Mouse (Mus musculus): ENCODE measurements around the gene Limk2. TPM values are rescaled to one million over a fixed set of nuclear protein-coding genes. Genes with fewer than 3 reads are reported as not detected.
A peak's percentile ranks its signal among the peaks of the same experiment; 100 is the strongest.

Limk2 gene
- polyA plus RNA-seq, 1 experiment from 2014 or later, result 69.3 TPM

GRCm38 (mm10) chr11:3392526-3392925 lies 16.5 kb downstream of the Limk2 start:
- 45% methylated on average over 8 of the region's 8 CpGs for WGBS
- Histone ChIP-seq H3K9ac (ENCODE audit: low read length) (no peak overlapping the region; the same call in 1 of the 2 replicates), H3K4me3 (ENCODE audit: low read depth, low read length) (no peak overlapping the region), H3K27ac (replicated peaks) (peak overlapping the region; percentile 71), H3K4me2 (replicated peaks; ENCODE audit: low read depth) (no peak overlapping the region), H3K9me3 (ENCODE audit: control insufficient read depth, low read length) (no peaks in the 10 kb centered on the region), H3K36me3 (ENCODE audit: control insufficient read depth, insufficient read depth, low read length) (no peaks in the 10 kb centered on the region; the same call in 1 of the 2 replicates), H3K27me3 (ENCODE audit: control insufficient read depth, insufficient read depth, low read length) (no peaks in the 10 kb centered on the region), H3K4me1 (replicated peaks; ENCODE audit: control insufficient read depth, insufficient read depth) (no peaks in the 10 kb centered on the region)
- peak; percentile 8; the same call in 1 of the 2 replicates for TF ChIP-seq CTCF (IDR thresholded peaks at IDR 0.05; ENCODE audit: low read depth)
- no peak for TF ChIP-seq EP300 (optimal IDR thresholded peaks at IDR 0.05)
- ATAC-seq (ENCODE audit: low FRiP score, low TSS enrichment) (peak; percentile 77), DNase-seq (ENCODE audit: low spot score) (peak; percentile 77)

DNA sequence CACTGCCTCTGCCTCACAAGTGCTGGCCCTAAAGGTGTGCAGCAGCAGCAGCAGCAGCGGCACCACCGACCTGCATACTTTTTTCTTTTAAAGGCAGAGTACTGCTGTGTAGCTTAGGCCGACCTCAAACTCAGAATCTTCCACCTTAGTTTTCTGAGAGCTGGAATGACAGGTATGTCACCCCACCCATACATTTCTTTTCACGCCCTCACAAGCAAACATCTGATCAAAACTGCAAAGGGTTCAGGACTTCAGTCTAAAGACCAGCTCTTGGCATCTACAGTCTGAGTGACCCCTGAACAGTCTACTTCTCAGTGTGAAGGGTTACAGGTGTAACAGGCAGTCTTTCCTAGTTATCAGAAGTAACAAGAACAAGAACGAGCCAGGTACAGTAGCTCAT lies 18.2 kb downstream of the Limk2 start:
- Histone ChIP-seq H3K4me2 (replicated peaks; ENCODE audit: low read depth) (no peak overlapping the region), H3K4me1 (replicated peaks; ENCODE audit: control insufficient read depth, insufficient read depth) (no peaks in the 10 kb centered on the region), H3K9me3 (ENCODE audit: control insufficient read depth, low read length) (no peaks in the 10 kb centered on the region), H3K4me3 (ENCODE audit: low read depth, low read length) (no peak overlapping the region), H3K36me3 (ENCODE audit: control insufficient read depth, insufficient read depth, low read length) (no peaks in the 10 kb centered on the region; the same call in 1 of the 2 replicates), H3K27ac (replicated peaks) (peak overlapping the region; percentile 65), H3K9ac (ENCODE audit: low read length) (no peak overlapping the region), H3K27me3 (ENCODE audit: control insufficient read depth, insufficient read depth, low read length) (no peaks in the 10 kb centered on the region)
- no peak for TF ChIP-seq CTCF (IDR thresholded peaks at IDR 0.05; ENCODE audit: low read depth)
- no peak for TF ChIP-seq EP300 (optimal IDR thresholded peaks at IDR 0.05)
- ATAC-seq (ENCODE audit: low FRiP score, low TSS enrichment) (peak; percentile 11; the same call in 1 of the 2 replicates), DNase-seq (ENCODE audit: low spot score) (peak; percentile 26)
- WGBS, result 56% methylated on average over 5 of the region's 5 CpGs

DNA sequence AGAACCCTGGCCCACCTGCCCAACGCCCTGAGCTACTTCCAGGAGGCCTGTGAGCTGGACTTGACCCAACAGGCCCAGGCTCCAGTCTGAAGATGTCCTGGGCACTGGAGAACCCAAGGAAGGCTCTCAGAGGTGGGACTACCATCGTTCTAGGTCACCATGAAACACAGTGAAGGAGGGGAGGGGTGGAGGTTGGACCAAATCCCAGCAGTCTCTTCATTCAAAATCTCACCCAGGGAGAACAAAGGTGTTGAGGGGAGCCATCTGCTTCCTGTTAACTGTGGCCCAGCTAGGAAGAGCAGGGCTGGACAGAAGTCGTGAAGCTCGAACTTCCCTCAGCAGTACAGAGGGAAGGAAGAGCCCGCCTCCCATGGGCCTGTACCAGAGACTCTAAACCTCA lies 19.0 kb downstream of the Limk2 start:
- Histone ChIP-seq H3K9me3 (ENCODE audit: control insufficient read depth, low read length) (no peaks in the 10 kb centered on the region), H3K4me3 (ENCODE audit: low read depth, low read length) (no peak overlapping the region), H3K4me1 (replicated peaks; ENCODE audit: control insufficient read depth, insufficient read depth) (no peaks in the 10 kb centered on the region), H3K4me2 (replicated peaks; ENCODE audit: low read depth) (no peak overlapping the region), H3K27me3 (ENCODE audit: control insufficient read depth, insufficient read depth, low read length) (no peaks in the 10 kb centered on the region), H3K36me3 (ENCODE audit: control insufficient read depth, insufficient read depth, low read length) (no peaks in the 10 kb centered on the region), H3K27ac (replicated peaks) (peak overlapping the region; percentile 65), H3K9ac (ENCODE audit: low read length) (no peak overlapping the region)
- ATAC-seq (ENCODE audit: low FRiP score, low TSS enrichment) (no peak), DNase-seq (ENCODE audit: low spot score) (no peak)
- TF ChIP-seq EP300 (optimal IDR thresholded peaks at IDR 0.05) (no peak), CTCF (IDR thresholded peaks at IDR 0.05; ENCODE audit: low read depth) (no peak)
- WGBS, result 68% methylated on average over 5 of the region's 5 CpGs

DNA sequence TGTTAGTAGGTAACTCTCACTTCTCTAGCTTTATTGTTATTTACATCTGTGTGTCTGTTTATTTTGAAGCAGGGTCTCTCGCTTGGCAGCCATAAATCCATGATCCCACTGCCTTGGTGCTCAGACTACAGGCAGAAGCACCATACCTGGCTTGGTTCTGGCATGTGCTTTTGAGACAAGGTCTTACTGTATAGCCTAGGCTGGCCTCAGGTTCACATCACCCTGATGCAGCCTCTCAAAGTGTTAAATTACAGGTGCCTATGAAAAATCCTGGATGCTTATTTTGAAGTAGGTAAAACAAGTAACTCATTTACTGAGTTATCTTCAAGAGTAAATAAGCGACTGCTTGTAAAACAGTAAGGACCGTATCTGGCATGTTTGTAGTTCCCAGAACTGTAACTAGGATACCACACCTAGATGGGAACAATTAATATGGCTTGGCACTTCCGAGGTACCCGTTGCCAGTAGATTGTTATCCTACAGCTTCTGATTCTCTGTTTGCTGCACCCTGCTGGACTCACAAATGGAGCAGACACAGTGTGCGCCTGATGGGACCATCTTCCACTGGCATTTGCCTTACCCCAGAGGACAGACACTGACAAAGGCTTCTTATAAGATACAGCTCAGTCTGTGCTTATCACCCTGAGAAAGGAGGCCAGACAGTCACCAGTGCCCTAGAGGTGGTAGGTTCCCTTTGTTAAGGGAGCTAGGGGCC lies 21.4 kb downstream of the Limk2 start:
- no peak overlapping the region for H3K4me3 ChIP-seq (ENCODE audit: low read depth, low read length)
- ATAC-seq (ENCODE audit: low FRiP score, low TSS enrichment) (peak; percentile 73), DNase-seq (ENCODE audit: low spot score) (peak; percentile 53)
- no peaks in the 10 kb centered on the region for H3K27me3 ChIP-seq (ENCODE audit: control insufficient read depth, insufficient read depth, low read length)
- H3K9me3 ChIP-seq (ENCODE audit: control insufficient read depth, low read length), result no peaks in the 10 kb centered on the region
- WGBS, result 62% methylated on average over 6 of the region's 6 CpGs
- H3K4me2 ChIP-seq (replicated peaks; ENCODE audit: low read depth), result no peak overlapping the region
- peak; percentile 37 for TF ChIP-seq CTCF (IDR thresholded peaks at IDR 0.05; ENCODE audit: low read depth)
- no peak for TF ChIP-seq EP300 (optimal IDR thresholded peaks at IDR 0.05)
- H3K36me3 ChIP-seq (ENCODE audit: control insufficient read depth, insufficient read depth, low read length), result no peaks in the 10 kb centered on the region; the same call in 1 of the 2 replicates
- no peak overlapping the region for H3K27ac ChIP-seq (replicated peaks)
- H3K4me1 ChIP-seq (replicated peaks; ENCODE audit: control insufficient read depth, insufficient read depth), result no peaks in the 10 kb centered on the region
- H3K9ac ChIP-seq (ENCODE audit: low read length), result no peak overlapping the region

DNA sequence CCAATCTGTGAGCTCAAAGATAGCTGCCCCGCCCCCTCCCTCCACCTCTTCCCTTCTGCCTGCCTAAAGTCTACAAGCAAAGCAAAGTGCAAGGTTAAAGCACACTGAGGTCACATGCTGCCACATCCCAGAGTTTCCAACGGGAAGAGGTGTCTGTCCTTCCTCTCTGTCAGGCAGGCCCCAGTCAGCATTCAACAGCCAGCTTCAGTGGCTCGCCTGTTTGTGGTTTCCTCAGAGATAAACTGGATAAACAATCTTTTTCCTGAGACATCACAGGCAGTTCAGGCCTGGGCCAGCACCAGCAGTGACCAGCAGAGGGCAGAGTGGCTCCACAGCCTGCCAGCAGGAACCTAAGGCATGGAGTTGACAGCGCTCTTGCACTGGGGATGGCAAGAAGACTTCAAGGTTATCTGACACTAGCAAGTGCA lies 22.0 kb downstream of the Limk2 start:
- Histone ChIP-seq H3K4me3 (ENCODE audit: low read depth, low read length) (no peak overlapping the region), H3K4me2 (replicated peaks; ENCODE audit: low read depth) (no peak overlapping the region), H3K4me1 (replicated peaks; ENCODE audit: control insufficient read depth, insufficient read depth) (no peaks in the 10 kb centered on the region), H3K27ac (replicated peaks) (no peak overlapping the region), H3K36me3 (ENCODE audit: control insufficient read depth, insufficient read depth, low read length) (no peaks in the 10 kb centered on the region; the same call in 1 of the 2 replicates), H3K27me3 (ENCODE audit: control insufficient read depth, insufficient read depth, low read length) (no peaks in the 10 kb centered on the region), H3K9me3 (ENCODE audit: control insufficient read depth, low read length) (no peaks in the 10 kb centered on the region), H3K9ac (ENCODE audit: low read length) (no peak overlapping the region)
- no peak for TF ChIP-seq EP300 (optimal IDR thresholded peaks at IDR 0.05)
- peak; percentile 100 for TF ChIP-seq CTCF (IDR thresholded peaks at IDR 0.05; ENCODE audit: low read depth)
- WGBS, result 15% methylated on average over 4 of the region's 4 CpGs
- peak; percentile 94 for DNase-seq (ENCODE audit: low spot score)
- ATAC-seq (ENCODE audit: low FRiP score, low TSS enrichment), result peak; percentile 86

Measured in stomach, postnatal 0 days (tissue).